7 mouse cellular contexts compared by ENCODE assay signal in the genomic region with DNA sequence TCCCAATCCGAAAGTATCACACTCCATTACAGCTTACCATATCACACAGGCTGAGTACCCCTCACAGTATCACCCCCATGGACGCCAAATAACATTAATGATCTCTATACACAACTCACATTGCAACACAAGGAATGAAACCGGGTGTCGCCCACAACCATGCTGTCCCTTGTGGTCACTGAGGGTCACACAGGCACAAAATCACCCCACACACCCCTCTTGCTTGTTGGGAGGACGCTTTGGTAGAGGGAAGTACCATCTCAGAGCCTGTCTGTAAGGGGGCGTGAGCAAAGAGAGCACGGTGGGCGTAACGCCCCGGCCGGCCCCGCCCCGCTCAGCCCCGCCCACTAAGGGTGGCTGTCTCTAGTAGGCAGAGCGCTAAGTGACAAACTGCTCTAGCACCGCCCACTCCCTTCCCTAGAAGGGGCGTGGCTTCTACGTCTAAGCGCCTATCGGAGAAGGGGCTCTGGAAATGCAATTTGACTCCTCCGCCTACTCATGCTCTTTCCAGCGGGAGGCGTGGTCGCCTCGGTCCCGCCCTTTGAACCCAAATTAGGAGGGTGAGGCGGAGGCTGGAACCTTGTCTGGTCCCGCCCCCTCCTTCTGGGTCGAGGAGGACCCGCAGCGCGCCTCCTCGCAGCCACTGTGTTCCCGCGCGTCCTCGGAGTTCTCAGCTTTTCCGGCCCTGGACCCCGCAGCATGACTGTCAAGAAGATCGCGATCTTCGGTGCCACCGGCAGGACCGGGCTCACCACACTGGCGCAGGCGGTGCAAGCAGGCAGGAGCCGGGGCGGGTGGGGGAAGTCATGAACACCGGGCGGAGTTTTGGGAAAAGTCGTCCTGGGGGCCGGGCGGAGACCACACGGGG. TPM values are rescaled to one million over a fixed set of nuclear protein-coding genes. Genes with fewer than 3 reads are reported as not detected.
DNase-seq lines count a peak whose midpoint lies in the region; ATAC-seq lines count a peak whose summit lies in the region.

A gene (minus strand): TSS at position 268 of the 868 bp plus-strand sequence.
A gene (plus strand): TSS at position 560 of the 868 bp plus-strand sequence.

- peak within 1 kb of the TSS; percentile 80 for H3K9ac ChIP-seq in intestine, embryonic 16.5 days (ENCODE audit: low read depth, low read length)
- H3K9ac ChIP-seq in midbrain, embryonic 11.5 days (ENCODE audit: low read length), result peak within 1 kb of the TSS; percentile 68

- intact Hi-C loops in left cerebral cortex, postnatal 36 days (cut with DNase I), result loop anchor here (2.0 to 5.0 kb wide), 4 partner anchors 39 to 110 kb away; a partner anchor contains a TSS

- peak; percentile 92 for ATAC-seq in intestine, embryonic 16.5 days
- ATAC-seq in midbrain, embryonic 11.5 days (ENCODE audit: low FRiP score), result peak; percentile 96

- peak; percentile 100 for DNase-seq in adrenal gland, adult 8-10 months
- DNase-seq in embryo, embryonic 9.5 days (ENCODE audit: extremely low spot score), result peak; percentile 99
- DNase-seq in gastrocnemius, postnatal 4 days (ENCODE audit: low spot score in 2 of 2), result peak; percentile 90 to 97
- DNase-seq in left cerebral cortex, postnatal 36 days (ENCODE audit: low spot score in 2 of 2), result peak; percentile 96
- DNase-seq in midbrain, embryonic 11.5 days (ENCODE audit: low spot score, missing footprints), result peak; percentile 100
- DNase-seq in skeletal muscle tissue, adult 2 months (ENCODE audit: low read depth, low spot score), result peak; percentile 99

- peaks cover 25% of the 10 kb centered on the region for H3K4me1 ChIP-seq in intestine, embryonic 16.5 days (ENCODE audit: control insufficient read depth, insufficient read depth, low read length)
- peaks cover 11% of the 10 kb centered on the region for H3K4me1 ChIP-seq in midbrain, embryonic 11.5 days (ENCODE audit: control insufficient read depth, insufficient read depth, low read length)

- H3K4me2 ChIP-seq in intestine, embryonic 16.5 days (ENCODE audit: low read depth, low read length), result peak within 1 kb of the TSS; percentile 99
- peak within 1 kb of the TSS; percentile 95 for H3K4me2 ChIP-seq in midbrain, embryonic 11.5 days

- H3K36me3 ChIP-seq in intestine, embryonic 16.5 days (ENCODE audit: control insufficient read depth, insufficient read depth, low read length), result no peaks in the 10 kb centered on the region
- no peaks in the 10 kb centered on the region for H3K36me3 ChIP-seq in midbrain, embryonic 11.5 days (ENCODE audit: control insufficient read depth, insufficient read depth, low read length)

- H3K4me3 ChIP-seq in intestine, embryonic 16.5 days (ENCODE audit: low read length), result peak within 1 kb of the TSS; percentile 73
- H3K4me3 ChIP-seq in midbrain, embryonic 11.5 days (ENCODE audit: low read depth, low read length), result peak within 1 kb of the TSS; percentile 54

- H3K27me3 ChIP-seq in intestine, embryonic 16.5 days (replicated peaks; ENCODE audit: control insufficient read depth, insufficient read depth, low read length), result peaks cover 18% of the 10 kb centered on the region
- peaks cover 23% of the 10 kb centered on the region for H3K27me3 ChIP-seq in midbrain, embryonic 11.5 days (ENCODE audit: control insufficient read depth, insufficient read depth, low read length)

- WGBS in intestine, embryonic 16.5 days, result 1% methylated on average over 54 of the region's 54 CpGs
- WGBS in midbrain, embryonic 11.5 days, result under 1% methylated on average over 54 of the region's 54 CpGs

- no peaks in the 10 kb centered on the region for H3K9me3 ChIP-seq in intestine, embryonic 16.5 days (ENCODE audit: control insufficient read depth, low read length)
- H3K9me3 ChIP-seq in midbrain, embryonic 11.5 days (ENCODE audit: control insufficient read depth, low read length), result no peaks in the 10 kb centered on the region

- H3K27ac ChIP-seq in intestine, embryonic 16.5 days (ENCODE audit: low read length), result peak within 1 kb of the TSS; percentile 63
- H3K27ac ChIP-seq in midbrain, embryonic 11.5 days (ENCODE audit: low read depth, low read length), result no peak within 1 kb of the TSS

RNA-seq across cellular contexts. Expression of the first gene that starts in this region (rescaled TPM):
- 1 to 10 TPM; 3.0 to 8.0 (median 4.9) TPM for total RNA-seq in adrenal gland, adult 8-10 months (2022)
- total RNA-seq in gastrocnemius, postnatal 4 days (2021), result under 1 TPM; 0.21 to 0.34 TPM
- 0.36 and 0.44 TPM in 2 replicates for polyA plus RNA-seq in intestine, embryonic 16.5 days (2015; fragmentation: Nextera tagmentation; extraction: Ambion mirVana)
- total RNA-seq in left cerebral cortex, postnatal 36 days (2021), result 100 to 1,000 TPM; 124 to 166 TPM
- 0.08 and 0.31 TPM in 2 replicates for polyA plus RNA-seq in midbrain, embryonic 11.5 days (2014; fragmentation: Nextera tagmentation; extraction: Ambion mirVana)

RNA-seq across cellular contexts. Expression of the second gene that starts in this region (rescaled TPM):
- total RNA-seq in adrenal gland, adult 8-10 months (2022), result 10 to 100 TPM; 33.7 to 49.5 (median 44.8) TPM
- 10 to 100 TPM; 29.0 to 36.5 TPM for total RNA-seq in gastrocnemius, postnatal 4 days (2021)
- 75.6 and 89.7 TPM in 2 replicates for polyA plus RNA-seq in intestine, embryonic 16.5 days (2015; fragmentation: Nextera tagmentation; extraction: Ambion mirVana)
- total RNA-seq in left cerebral cortex, postnatal 36 days (2021), result 10 to 100 TPM; 17.0 to 18.0 TPM
- polyA plus RNA-seq in midbrain, embryonic 11.5 days (2014; fragmentation: Nextera tagmentation; extraction: Ambion mirVana), result 33.1 and 39.5 TPM in 2 replicates

Comparison
In these comparisons a context has a peak if more than half of its experiments do, and no peak if none do; other contexts are left out.
1. RNA of the first gene that starts in this region (total RNA-seq): 124 to 166 TPM in left cerebral cortex, postnatal 36 days; 3.0 to 8.0 TPM in adrenal gland, adult 8-10 months and 0.21 to 0.34 TPM in gastrocnemius, postnatal 4 days; every median in the first group is over 10 times any median in the second.
2. Peak in every context shown above with its lines, with median percentiles within 50 percentile points of each other: DNase-seq.